Mouse (Mus musculus): ENCODE measurements at regions not wholly inside any gene's neighbourhood (a gene's known extent, or its start where the extent isn't known, plus 50 kb on each side); places are given as distances from the start of the nearest gene placed in this dataset.

GRCm38 (mm10) chr4:12642525-12642928, 470.7 kb upstream of the Fam92a start:
- no peak for TF ChIP-seq CTCF (IDR thresholded peaks at IDR 0.05; ENCODE audit: control insufficient read depth, insufficient read depth, low read length)
- no peak for TF ChIP-seq POLR2A (IDR thresholded peaks at IDR 0.05; ENCODE audit: borderline replicate concordance, control insufficient read depth, low read depth, low read length)

Measured in bone marrow, adult 2 months (tissue).